Mouse (Mus musculus): ENCODE measurements at regions not wholly inside any gene's neighbourhood (a gene's known extent, or its start where the extent isn't known, plus 50 kb on each side); places are given as distances from the start of the nearest gene placed in this dataset.

DNA sequence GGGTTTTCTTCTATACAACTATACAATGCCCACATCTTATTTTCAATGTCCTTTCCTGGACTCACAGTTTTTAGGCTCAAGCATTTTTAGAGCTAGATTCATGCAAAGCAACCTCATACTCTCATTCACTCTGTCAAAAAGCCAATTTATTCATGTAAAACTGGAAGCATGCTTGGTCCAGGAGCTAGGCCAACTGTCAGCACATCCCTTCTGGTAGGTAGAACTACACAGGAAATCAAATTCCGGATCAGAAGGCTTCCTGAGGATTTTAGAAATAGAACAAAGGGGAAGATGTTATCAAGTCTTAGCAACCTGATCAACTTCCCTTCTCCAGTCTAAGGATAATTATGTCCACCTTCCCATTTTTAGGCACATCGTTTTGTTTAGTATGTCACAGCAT, 432.4 kb upstream of the Tbl1xr1 start:
- H3K4me1 ChIP-seq (ENCODE audit: control insufficient read depth, insufficient read depth, low read length) = no peaks in the 10 kb centered on the region
- no peak overlapping the region for H3K4me3 ChIP-seq (ENCODE audit: low read length)
- no peaks in the 10 kb centered on the region for H3K36me3 ChIP-seq (ENCODE audit: control insufficient read depth, insufficient read depth, low read length)
- H3K9me3 ChIP-seq (ENCODE audit: control insufficient read depth, low read length) = no peaks in the 10 kb centered on the region
- no peak for ATAC-seq
- H3K4me2 ChIP-seq (ENCODE audit: low read depth, low read length) = no peak overlapping the region
- no peak overlapping the region for H3K27ac ChIP-seq (ENCODE audit: low read length)
- no peak overlapping the region for H3K9ac ChIP-seq (ENCODE audit: low read depth, low read length)
- H3K27me3 ChIP-seq (replicated peaks; ENCODE audit: control insufficient read depth, insufficient read depth, low read length) = no peaks in the 10 kb centered on the region
- 82% methylated on average over 2 of the region's 2 CpGs for WGBS

GRCm38 (mm10) chr3:21645268-21645667, 431.2 kb upstream of the Tbl1xr1 start:
- 71% methylated on average over 1 of the region's 1 CpGs for WGBS
- H3K9ac ChIP-seq (ENCODE audit: low read depth, low read length) = no peak overlapping the region
- no peaks in the 10 kb centered on the region; the same call in 1 of the 2 replicates for H3K4me1 ChIP-seq (ENCODE audit: control insufficient read depth, insufficient read depth, low read length)
- H3K9me3 ChIP-seq (ENCODE audit: control insufficient read depth, low read length) = no peaks in the 10 kb centered on the region
- no peaks in the 10 kb centered on the region for H3K27me3 ChIP-seq (replicated peaks; ENCODE audit: control insufficient read depth, insufficient read depth, low read length)
- no peak overlapping the region for H3K4me3 ChIP-seq (ENCODE audit: low read length)
- ATAC-seq = no peak
- H3K36me3 ChIP-seq (ENCODE audit: control insufficient read depth, insufficient read depth, low read length) = no peaks in the 10 kb centered on the region
- H3K27ac ChIP-seq (ENCODE audit: low read length) = no peak overlapping the region
- no peak overlapping the region for H3K4me2 ChIP-seq (ENCODE audit: low read depth, low read length)

DNA sequence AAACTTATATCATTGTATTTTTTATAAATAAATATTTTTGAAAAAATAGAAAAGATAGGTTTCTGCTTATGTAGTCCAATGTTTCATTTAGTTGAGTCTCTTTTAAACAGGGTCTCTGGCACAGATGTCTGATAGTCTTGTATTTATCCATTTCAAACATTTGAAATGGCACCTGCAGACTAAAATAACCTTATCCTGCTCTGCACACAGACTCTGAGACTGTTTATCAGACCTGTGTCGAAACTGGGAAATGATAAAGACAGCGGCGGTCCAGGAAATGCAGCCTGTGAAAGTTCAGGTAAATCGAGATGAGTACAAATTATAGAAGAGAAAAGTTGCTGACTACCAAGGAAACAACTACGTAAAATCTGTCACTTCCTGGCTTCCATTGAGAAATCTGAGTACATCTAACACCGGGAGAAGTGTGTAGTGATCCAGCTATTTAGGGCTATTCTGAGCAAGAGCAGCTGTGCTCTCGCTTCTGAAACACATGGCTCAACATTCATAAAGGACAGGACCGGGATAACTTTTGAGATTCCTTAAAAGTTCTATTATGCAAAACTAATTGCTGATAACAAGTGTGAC, 426.5 kb upstream of the Tbl1xr1 start:
- Histone ChIP-seq H3K36me3 (ENCODE audit: control insufficient read depth, insufficient read depth, low read length) (no peaks in the 10 kb centered on the region), H3K4me3 (ENCODE audit: low read length) (no peak overlapping the region), H3K27me3 (replicated peaks; ENCODE audit: control insufficient read depth, insufficient read depth, low read length) (no peaks in the 10 kb centered on the region), H3K27ac (ENCODE audit: low read length) (no peak overlapping the region), H3K9me3 (ENCODE audit: control insufficient read depth, low read length) (no peaks in the 10 kb centered on the region), H3K4me2 (ENCODE audit: low read depth, low read length) (peak overlapping the region; percentile 9; the same call in 1 of the 2 replicates), H3K4me1 (ENCODE audit: control insufficient read depth, insufficient read depth, low read length) (no peaks in the 10 kb centered on the region; the same call in 1 of the 2 replicates), H3K9ac (ENCODE audit: low read depth, low read length) (no peak overlapping the region)
- 0 out of 2 replicates have a peak, but pooled peaks have one; percentile 44 for ATAC-seq
- WGBS = 45% methylated on average over 8 of the region's 8 CpGs

- 0 out of 2 replicates have a peak, but pooled peaks cover 5% of the 10 kb centered on the region for H3K9me3 ChIP-seq (ENCODE audit: control insufficient read depth, low read length)
- no peaks in the 10 kb centered on the region for H3K36me3 ChIP-seq (ENCODE audit: control insufficient read depth, insufficient read depth, low read length)
- H3K9ac ChIP-seq (ENCODE audit: low read depth, low read length) = no peak overlapping the region
- no peak overlapping the region for H3K27ac ChIP-seq (ENCODE audit: low read length)
- no peak overlapping the region for H3K4me2 ChIP-seq (ENCODE audit: low read depth, low read length)
- no peaks in the 10 kb centered on the region for H3K4me1 ChIP-seq (ENCODE audit: control insufficient read depth, insufficient read depth, low read length)
- no peaks in the 10 kb centered on the region for H3K27me3 ChIP-seq (replicated peaks; ENCODE audit: control insufficient read depth, insufficient read depth, low read length)
- ATAC-seq = no peak
- 87% methylated on average over 2 of the region's 2 CpGs for WGBS
- H3K4me3 ChIP-seq (ENCODE audit: low read length) = no peak overlapping the region
Measured at GRCm38 (mm10) chr3:21655301-21655700, 421.2 kb upstream of the Tbl1xr1 start.

- 62% methylated on average over 5 of the region's 5 CpGs for WGBS
- Histone ChIP-seq H3K9me3 (ENCODE audit: control insufficient read depth, low read length) (0 out of 2 replicates have a peak, but pooled peaks cover 2% of the 10 kb centered on the region), H3K4me2 (ENCODE audit: low read depth, low read length) (no peak overlapping the region), H3K36me3 (ENCODE audit: control insufficient read depth, insufficient read depth, low read length) (no peaks in the 10 kb centered on the region), H3K4me1 (ENCODE audit: control insufficient read depth, insufficient read depth, low read length) (no peaks in the 10 kb centered on the region), H3K27me3 (replicated peaks; ENCODE audit: control insufficient read depth, insufficient read depth, low read length) (no peaks in the 10 kb centered on the region), H3K4me3 (ENCODE audit: low read length) (no peak overlapping the region), H3K9ac (ENCODE audit: low read depth, low read length) (no peak overlapping the region), H3K27ac (ENCODE audit: low read length) (no peak overlapping the region)
- peak; percentile 70; the same call in 1 of the 2 replicates for ATAC-seq
Measured at GRCm38 (mm10) chr3:21667349-21668143, 408.9 kb upstream of the Tbl1xr1 start.

- H3K9ac ChIP-seq (ENCODE audit: low read depth, low read length) = no peak overlapping the region
- no peaks in the 10 kb centered on the region for H3K36me3 ChIP-seq (ENCODE audit: control insufficient read depth, insufficient read depth, low read length)
- 81% methylated on average over 2 of the region's 2 CpGs for WGBS
- no peaks in the 10 kb centered on the region for H3K27me3 ChIP-seq (replicated peaks; ENCODE audit: control insufficient read depth, insufficient read depth, low read length)
- no peak overlapping the region for H3K27ac ChIP-seq (ENCODE audit: low read length)
- H3K9me3 ChIP-seq (ENCODE audit: control insufficient read depth, low read length) = no peaks in the 10 kb centered on the region
- ATAC-seq = no peak
- H3K4me2 ChIP-seq (ENCODE audit: low read depth, low read length) = no peak overlapping the region
- no peak overlapping the region for H3K4me3 ChIP-seq (ENCODE audit: low read length)
- H3K4me1 ChIP-seq (ENCODE audit: control insufficient read depth, insufficient read depth, low read length) = no peaks in the 10 kb centered on the region
Measured at GRCm38 (mm10) chr3:21671885-21672284, 404.6 kb upstream of the Tbl1xr1 start.

DNA sequence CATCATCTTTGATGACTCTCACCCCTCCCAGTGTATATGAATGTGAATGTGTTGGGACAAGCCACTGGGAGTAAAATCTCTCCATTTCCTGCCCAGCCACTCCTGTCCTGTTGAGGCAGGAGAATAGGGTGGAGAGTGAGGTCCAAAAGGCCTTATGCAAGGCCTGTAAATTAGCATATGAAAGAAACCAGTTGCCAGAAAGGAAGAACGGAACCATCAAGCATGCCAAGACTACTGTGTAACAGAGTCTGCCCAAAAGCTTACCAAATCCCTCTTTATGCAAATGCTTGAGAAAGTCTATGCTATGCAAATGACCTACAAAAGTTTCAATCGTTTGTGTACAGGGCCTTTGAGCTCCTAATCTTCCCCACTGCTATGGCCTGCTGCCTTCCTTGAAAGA, 404.0 kb upstream of the Tbl1xr1 start:
- ATAC-seq = no peak
- Histone ChIP-seq H3K27me3 (replicated peaks; ENCODE audit: control insufficient read depth, insufficient read depth, low read length) (no peaks in the 10 kb centered on the region), H3K9me3 (ENCODE audit: control insufficient read depth, low read length) (no peaks in the 10 kb centered on the region), H3K4me2 (ENCODE audit: low read depth, low read length) (no peak overlapping the region), H3K27ac (ENCODE audit: low read length) (no peak overlapping the region), H3K36me3 (ENCODE audit: control insufficient read depth, insufficient read depth, low read length) (no peaks in the 10 kb centered on the region), H3K9ac (ENCODE audit: low read depth, low read length) (no peak overlapping the region), H3K4me3 (ENCODE audit: low read length) (no peak overlapping the region), H3K4me1 (ENCODE audit: control insufficient read depth, insufficient read depth, low read length) (no peaks in the 10 kb centered on the region)
- 75% methylated on average over 2 of the region's 2 CpGs for WGBS

GRCm38 (mm10) chr3:21673466-21673865, 403.0 kb upstream of the Tbl1xr1 start:
- no peak for ATAC-seq
- no peaks in the 10 kb centered on the region for H3K36me3 ChIP-seq (ENCODE audit: control insufficient read depth, insufficient read depth, low read length)

GRCm38 (mm10) chr3:21678265-21678664, 398.2 kb upstream of the Tbl1xr1 start:
- peak; percentile 56 for ATAC-seq
- H3K9me3 ChIP-seq (ENCODE audit: control insufficient read depth, low read length) = no peaks in the 10 kb centered on the region
- H3K4me2 ChIP-seq (ENCODE audit: low read depth, low read length) = no peak overlapping the region

More at GRCm38 (mm10) chr3:21673466-21673865, 403.0 kb upstream of the Tbl1xr1 start:
- no peaks in the 10 kb centered on the region for H3K4me1 ChIP-seq (ENCODE audit: control insufficient read depth, insufficient read depth, low read length)
- no peaks in the 10 kb centered on the region for H3K27me3 ChIP-seq (replicated peaks; ENCODE audit: control insufficient read depth, insufficient read depth, low read length)
- H3K9ac ChIP-seq (ENCODE audit: low read depth, low read length) = no peak overlapping the region
- H3K4me2 ChIP-seq (ENCODE audit: low read depth, low read length) = no peak overlapping the region
- H3K9me3 ChIP-seq (ENCODE audit: control insufficient read depth, low read length) = no peaks in the 10 kb centered on the region
- no peak overlapping the region for H3K4me3 ChIP-seq (ENCODE audit: low read length)
- H3K27ac ChIP-seq (ENCODE audit: low read length) = no peak overlapping the region
- 83% methylated on average over 2 of the region's 2 CpGs for WGBS

More at GRCm38 (mm10) chr3:21678265-21678664, 398.2 kb upstream of the Tbl1xr1 start:
- Histone ChIP-seq H3K36me3 (ENCODE audit: control insufficient read depth, insufficient read depth, low read length) (no peaks in the 10 kb centered on the region), H3K27ac (ENCODE audit: low read length) (no peak overlapping the region), H3K27me3 (replicated peaks; ENCODE audit: control insufficient read depth, insufficient read depth, low read length) (no peaks in the 10 kb centered on the region), H3K4me1 (ENCODE audit: control insufficient read depth, insufficient read depth, low read length) (no peaks in the 10 kb centered on the region), H3K4me3 (ENCODE audit: low read length) (no peak overlapping the region), H3K9ac (ENCODE audit: low read depth, low read length) (no peak overlapping the region)
